Mouse (Mus musculus): ENCODE data around the gene Smc4. TPM values are rescaled to one million over a fixed set of nuclear protein-coding genes. Genes with fewer than 3 reads are reported as not detected.
A peak's percentile ranks its signal among the peaks of the same experiment; 100 is the strongest.

Smc4 gene
- 17.0 and 17.3 TPM in 2 replicates for polyA plus RNA-seq (2012)

DNA sequence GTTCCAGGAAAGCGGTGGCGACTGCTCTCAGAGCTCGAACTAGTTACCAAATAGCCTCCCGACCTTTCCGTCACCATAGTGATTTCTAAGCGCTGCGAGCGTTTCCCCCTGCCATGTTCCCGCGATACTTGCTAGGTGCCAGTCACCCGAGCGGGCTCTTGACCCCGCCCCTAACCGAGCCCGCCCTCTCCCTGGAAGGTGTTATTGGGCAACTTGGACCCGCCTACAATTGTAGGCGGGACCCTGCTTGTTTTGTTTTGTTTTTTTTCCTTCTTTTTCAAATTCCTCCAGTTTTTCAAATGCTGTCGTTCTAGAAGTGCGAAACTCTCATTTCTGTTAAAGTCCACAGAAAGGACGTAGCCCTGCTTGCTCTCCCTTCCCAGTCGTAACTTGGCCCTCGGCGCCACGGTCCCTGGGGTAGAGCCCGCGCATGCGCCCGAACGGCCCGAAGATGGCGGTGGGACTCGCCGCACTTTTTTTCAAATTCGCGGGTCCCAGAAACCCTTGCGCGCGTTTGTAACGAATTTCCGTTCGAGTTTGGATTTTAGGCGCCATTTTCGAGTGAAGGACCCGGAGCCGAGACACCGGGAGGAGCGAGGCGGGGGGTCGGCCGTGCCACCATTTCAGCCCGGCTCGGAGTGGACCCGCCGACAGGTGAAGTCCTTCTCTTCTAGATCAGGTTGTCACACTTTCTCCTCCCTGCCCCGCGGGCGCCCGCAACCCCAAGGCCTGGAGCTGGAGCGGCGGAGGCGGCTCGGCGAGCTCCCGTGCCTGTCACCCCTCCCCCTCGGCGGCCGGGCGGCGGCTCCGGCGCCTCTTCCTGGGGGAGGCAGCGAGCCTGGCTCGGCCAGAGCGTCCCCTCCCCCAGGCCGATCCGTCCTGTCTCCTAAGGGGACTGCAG lies at the start of gene Smc4, which contains the start of gene Ift80:
TSS of gene Smc4 (plus strand) at position 302 of the 901 bp plus-strand sequence.
TSS of gene Ift80 (minus strand) at position 134 of the 901 bp plus-strand sequence.
- H3K27me3 ChIP-seq (ENCODE audit: control insufficient read depth), result no peaks in the 10 kb centered on the region
- no peak for TF ChIP-seq TAL1 (IDR thresholded peaks at IDR 0.05; ENCODE audit: low read length)
- no peak for TF ChIP-seq GATA1 (IDR thresholded peaks at IDR 0.05; ENCODE audit: low read length)
- peaks cover 70% of the 10 kb centered on the region for H3K36me3 ChIP-seq (ENCODE audit: control insufficient read depth)
- H3K4me3 ChIP-seq (replicated peaks), result peak within 1 kb of the TSS; percentile 90
- H3K9me3 ChIP-seq (ENCODE audit: control insufficient read depth, low read length), result peaks cover 4% of the 10 kb centered on the region
- peaks cover 41% of the 10 kb centered on the region for H3K4me1 ChIP-seq (ENCODE audit: control insufficient read depth)

DNA sequence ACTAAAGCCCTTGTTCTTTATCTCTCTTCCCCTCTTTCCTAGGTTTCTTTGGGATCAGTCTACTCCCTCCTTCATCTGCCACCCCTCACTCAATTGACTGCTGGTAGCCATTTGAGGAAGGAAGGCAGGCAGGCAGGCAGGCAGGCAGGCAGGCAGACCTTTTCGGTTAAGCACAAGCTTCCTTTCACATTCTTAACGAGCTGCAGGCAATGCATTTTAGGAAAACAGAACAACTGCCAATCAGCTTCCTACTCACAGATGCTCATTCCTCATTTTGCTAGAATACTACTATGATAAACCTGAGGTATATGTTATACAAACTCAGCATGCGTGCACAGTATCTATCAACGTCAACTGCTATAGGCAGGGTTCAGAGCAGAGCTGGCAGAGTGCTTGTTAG lies 48.1 kb upstream of the Smc4 start:
- Histone ChIP-seq H3K27me3 (ENCODE audit: control insufficient read depth) (no peaks in the 10 kb centered on the region), H3K4me1 (ENCODE audit: control insufficient read depth) (no peaks in the 10 kb centered on the region), H3K9me3 (ENCODE audit: control insufficient read depth, low read length) (no peaks in the 10 kb centered on the region), H3K4me3 (replicated peaks) (no peak overlapping the region), H3K36me3 (ENCODE audit: control insufficient read depth) (peaks cover 57% of the 10 kb centered on the region)
- TF ChIP-seq TAL1 (IDR thresholded peaks at IDR 0.05; ENCODE audit: low read length), result no peak
- TF ChIP-seq GATA1 (IDR thresholded peaks at IDR 0.05; ENCODE audit: low read length), result no peak

DNA sequence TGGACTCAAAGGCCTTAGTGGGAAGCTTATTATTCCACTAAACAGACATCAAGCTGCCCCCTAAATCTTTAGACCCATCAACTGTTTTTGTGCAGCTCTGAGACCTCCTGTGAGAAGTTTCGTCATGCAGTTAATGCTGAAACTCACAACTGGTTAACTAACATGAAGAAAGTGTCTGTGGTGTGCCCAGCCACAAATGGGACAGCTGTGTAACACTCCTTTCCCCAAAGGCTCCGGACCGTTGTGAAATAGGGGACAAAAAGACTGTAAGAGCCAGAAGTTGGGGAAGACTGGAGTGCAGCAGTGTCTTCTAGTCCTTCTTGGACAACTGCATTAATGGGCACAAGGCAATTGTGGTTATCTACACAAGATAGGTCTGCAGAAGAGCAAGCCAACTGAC lies 47.1 kb upstream of the Smc4 start:
- H3K4me1 ChIP-seq (ENCODE audit: control insufficient read depth), result no peaks in the 10 kb centered on the region

DNA sequence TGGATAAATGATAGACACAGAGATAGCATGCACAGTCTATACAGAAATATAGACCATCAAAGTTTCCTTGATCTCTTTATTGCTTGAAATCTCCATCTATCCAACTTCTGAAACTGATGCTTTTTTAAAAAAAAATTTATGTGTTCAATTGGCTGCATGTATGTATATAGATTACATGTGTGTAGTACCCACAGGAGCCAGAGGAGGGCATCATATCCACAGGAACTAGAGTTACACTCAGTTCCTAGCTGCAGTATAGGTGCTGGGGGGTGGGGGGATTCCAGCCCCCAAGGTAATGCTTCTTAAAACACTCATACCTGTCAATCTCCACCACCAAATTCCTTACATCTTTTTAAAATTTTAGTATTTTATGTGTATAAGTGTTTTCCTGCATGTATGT lies 39.9 kb upstream of the Smc4 start:
- TF ChIP-seq GATA1 (IDR thresholded peaks at IDR 0.05; ENCODE audit: low read length) (no peak), TAL1 (IDR thresholded peaks at IDR 0.05; ENCODE audit: low read length) (no peak)
- no peaks in the 10 kb centered on the region for H3K27me3 ChIP-seq (ENCODE audit: control insufficient read depth)
- H3K36me3 ChIP-seq (ENCODE audit: control insufficient read depth), result peaks cover 81% of the 10 kb centered on the region
- peaks cover 4% of the 10 kb centered on the region for H3K4me1 ChIP-seq (ENCODE audit: control insufficient read depth)
- H3K4me3 ChIP-seq (replicated peaks), result no peak overlapping the region
- no peaks in the 10 kb centered on the region for H3K9me3 ChIP-seq (ENCODE audit: control insufficient read depth, low read length)

More for the DNA sequence above, 47.1 kb upstream of the Smc4 start:
- TF ChIP-seq TAL1 (IDR thresholded peaks at IDR 0.05; ENCODE audit: low read length), result no peak
- no peak for TF ChIP-seq GATA1 (IDR thresholded peaks at IDR 0.05; ENCODE audit: low read length)
- Histone ChIP-seq H3K4me3 (replicated peaks) (no peak overlapping the region), H3K27me3 (ENCODE audit: control insufficient read depth) (no peaks in the 10 kb centered on the region), H3K9me3 (ENCODE audit: control insufficient read depth, low read length) (no peaks in the 10 kb centered on the region), H3K36me3 (ENCODE audit: control insufficient read depth) (peaks cover 67% of the 10 kb centered on the region)

DNA sequence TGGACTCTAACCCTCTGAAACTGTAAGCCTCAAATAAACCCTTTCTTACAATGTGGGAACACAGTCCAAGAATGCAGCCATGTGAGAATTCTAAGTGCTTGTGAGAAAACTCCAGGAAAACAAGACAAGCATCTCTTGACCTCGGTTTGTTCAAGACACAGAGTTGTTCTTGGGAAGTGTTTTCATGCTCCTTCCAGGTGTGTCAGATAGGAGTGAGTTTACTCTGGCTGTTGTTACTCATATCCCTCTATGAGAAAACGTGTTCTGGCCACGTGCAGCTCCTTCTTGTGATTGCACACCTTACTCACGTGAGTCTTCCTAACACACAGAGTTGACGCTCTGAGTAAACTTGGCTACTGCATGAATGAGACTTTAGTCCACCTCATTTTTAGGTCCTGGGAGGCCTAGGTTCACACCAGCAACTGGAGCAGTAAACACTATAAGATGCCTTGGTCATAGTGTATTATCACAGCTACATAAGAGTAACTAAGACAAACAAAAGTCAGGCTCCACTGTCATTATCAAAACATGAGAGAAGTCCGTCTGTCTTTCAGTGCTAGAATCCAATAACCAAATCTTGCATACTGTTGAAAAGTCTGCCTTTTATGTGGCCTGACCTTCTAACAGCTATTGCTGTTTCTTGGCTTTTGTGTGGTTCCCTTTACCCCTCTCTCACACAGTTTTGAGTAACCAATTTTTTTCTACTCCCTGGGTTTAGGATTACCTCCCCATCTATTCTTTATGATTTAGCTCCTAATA lies 37.8 kb upstream of the Smc4 start:
- Histone ChIP-seq H3K27me3 (ENCODE audit: control insufficient read depth) (no peaks in the 10 kb centered on the region), H3K4me3 (replicated peaks) (no peak overlapping the region), H3K36me3 (ENCODE audit: control insufficient read depth) (peaks cover 78% of the 10 kb centered on the region), H3K4me1 (ENCODE audit: control insufficient read depth) (peaks cover 8% of the 10 kb centered on the region), H3K9me3 (ENCODE audit: control insufficient read depth, low read length) (no peaks in the 10 kb centered on the region)
- no peak for TF ChIP-seq GATA1 (IDR thresholded peaks at IDR 0.05; ENCODE audit: low read length)
- TF ChIP-seq TAL1 (IDR thresholded peaks at IDR 0.05; ENCODE audit: low read length), result no peak

DNA sequence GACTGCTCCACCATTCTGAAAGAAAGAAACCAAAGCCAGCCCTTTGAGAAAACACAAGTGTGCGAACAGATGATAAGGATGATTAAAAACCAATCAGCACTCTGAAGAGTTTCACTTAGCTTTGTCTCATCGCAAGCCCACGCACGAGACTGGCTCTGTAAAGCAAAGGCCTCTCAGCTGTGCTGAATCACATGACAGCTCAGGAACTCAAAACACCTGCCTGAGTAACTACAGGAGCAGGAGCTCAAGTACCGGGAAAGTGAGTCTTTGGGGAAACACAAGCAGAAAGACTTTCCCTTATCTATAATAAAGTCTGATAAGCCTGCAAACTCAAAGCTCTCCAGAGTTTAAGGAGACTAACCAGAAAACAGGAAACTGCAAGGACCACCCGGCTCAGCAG lies 37.1 kb upstream of the Smc4 start:
- TF ChIP-seq GATA1 (IDR thresholded peaks at IDR 0.05; ENCODE audit: low read length) (no peak), TAL1 (IDR thresholded peaks at IDR 0.05; ENCODE audit: low read length) (no peak)

DNA sequence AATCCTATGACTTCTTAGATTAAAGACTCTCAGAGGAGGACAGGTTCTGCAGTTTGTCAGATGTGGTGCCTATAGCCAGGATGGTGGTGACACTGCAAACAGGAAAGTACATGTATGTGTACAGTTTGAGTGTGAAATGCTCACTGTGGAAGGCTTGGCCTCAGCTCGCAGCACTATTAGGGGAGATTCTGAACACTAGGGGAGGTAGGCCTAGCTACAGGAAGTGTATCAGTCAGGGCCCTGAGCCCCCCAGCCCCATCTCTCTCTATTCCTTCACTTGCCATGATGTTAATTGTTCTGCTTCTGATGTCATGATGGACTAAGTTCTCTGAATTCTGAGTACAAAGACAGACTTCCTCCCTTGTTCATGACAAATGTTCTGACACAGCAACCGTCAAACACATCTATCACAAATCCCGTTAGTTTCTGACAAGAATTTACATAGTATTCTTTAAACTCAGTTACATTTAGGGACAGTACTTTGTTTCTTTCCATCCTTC lies 35.4 kb upstream of the Smc4 start:
- H3K36me3 ChIP-seq (ENCODE audit: control insufficient read depth), result peaks cover 78% of the 10 kb centered on the region
- H3K9me3 ChIP-seq (ENCODE audit: control insufficient read depth, low read length), result no peaks in the 10 kb centered on the region
- TF ChIP-seq TAL1 (IDR thresholded peaks at IDR 0.05; ENCODE audit: low read length) (no peak), GATA1 (IDR thresholded peaks at IDR 0.05; ENCODE audit: low read length) (no peak)
- H3K4me1 ChIP-seq (ENCODE audit: control insufficient read depth), result peaks cover 10% of the 10 kb centered on the region
- no peak overlapping the region for H3K4me3 ChIP-seq (replicated peaks)
- H3K27me3 ChIP-seq (ENCODE audit: control insufficient read depth), result no peaks in the 10 kb centered on the region

More for the DNA sequence above, 37.1 kb upstream of the Smc4 start:
- peaks cover 8% of the 10 kb centered on the region for H3K4me1 ChIP-seq (ENCODE audit: control insufficient read depth)
- H3K27me3 ChIP-seq (ENCODE audit: control insufficient read depth), result no peaks in the 10 kb centered on the region
- H3K9me3 ChIP-seq (ENCODE audit: control insufficient read depth, low read length), result no peaks in the 10 kb centered on the region
- H3K36me3 ChIP-seq (ENCODE audit: control insufficient read depth), result peaks cover 78% of the 10 kb centered on the region
- H3K4me3 ChIP-seq (replicated peaks), result no peak overlapping the region

DNA sequence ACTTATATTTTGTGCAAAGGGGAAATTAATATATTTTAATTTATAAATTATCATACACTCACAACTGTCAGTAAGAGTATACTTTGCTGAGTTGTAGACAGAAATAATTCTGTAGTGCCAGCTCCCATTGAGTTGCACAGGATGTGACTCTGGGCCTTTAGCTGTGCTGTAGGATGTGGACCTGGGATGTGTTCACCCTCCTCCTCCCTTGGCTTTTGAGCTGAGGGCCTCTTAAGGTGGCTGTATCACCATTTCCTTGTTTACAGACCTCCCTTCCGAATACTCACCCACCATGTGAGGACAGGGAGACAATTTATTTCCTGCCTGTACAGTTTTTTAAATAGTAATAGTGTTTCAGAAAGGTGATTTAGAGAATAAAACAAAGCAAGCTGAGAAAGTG lies 31.0 kb upstream of the Smc4 start:
- Histone ChIP-seq H3K27me3 (ENCODE audit: control insufficient read depth) (no peaks in the 10 kb centered on the region), H3K4me3 (replicated peaks) (no peak overlapping the region), H3K36me3 (ENCODE audit: control insufficient read depth) (peaks cover 80% of the 10 kb centered on the region), H3K4me1 (ENCODE audit: control insufficient read depth) (peaks cover 48% of the 10 kb centered on the region), H3K9me3 (ENCODE audit: control insufficient read depth, low read length) (no peaks in the 10 kb centered on the region)
- TF ChIP-seq GATA1 (IDR thresholded peaks at IDR 0.05; ENCODE audit: low read length) (no peak), TAL1 (IDR thresholded peaks at IDR 0.05; ENCODE audit: low read length) (no peak)

Measured in erythroblast, embryonic 14.5 days (primary cell).